Mouse (Mus musculus): ENCODE results near the gene Ets2. TPM values are rescaled to one million over a fixed set of nuclear protein-coding genes. Genes with fewer than 3 reads are reported as not detected.
A peak's percentile ranks its signal among the peaks of the same experiment; 100 is the strongest.

Gene Ets2
- polyA plus RNA-seq, 1 experiment from 2014 or later = 20.9 TPM

DNA sequence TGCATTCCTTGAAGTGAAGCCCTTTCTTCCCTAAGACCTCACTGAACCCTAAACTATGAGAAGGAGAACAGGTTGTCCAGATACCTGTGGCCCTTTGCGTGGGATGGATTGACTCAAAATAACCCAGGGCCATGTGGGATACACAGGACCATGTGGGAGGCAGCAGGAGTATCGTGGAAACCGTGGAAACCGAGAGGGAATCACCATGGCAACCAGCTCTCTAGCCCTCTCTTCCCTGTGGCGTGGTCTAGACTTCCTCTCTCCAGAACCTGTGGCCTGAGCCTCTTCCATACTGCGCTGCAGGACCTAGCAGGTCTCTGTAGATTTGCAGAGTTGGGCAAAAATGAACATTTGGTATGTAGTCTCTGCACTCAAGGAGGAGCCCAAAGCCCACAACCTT, 37.6 kb downstream of the Ets2 start:
- Histone ChIP-seq H3K4me1 (replicated peaks; ENCODE audit: control insufficient read depth, insufficient read depth, low read length) (peaks cover 2% of the 10 kb centered on the region; the same call in 1 of the 2 replicates), H3K27me3 (replicated peaks; ENCODE audit: control insufficient read depth, insufficient read depth, low read length) (no peaks in the 10 kb centered on the region), H3K4me3 (replicated peaks; ENCODE audit: low read length) (no peak overlapping the region), H3K27ac (ENCODE audit: low read length) (no peak overlapping the region), H3K9ac (replicated peaks; ENCODE audit: low read depth, low read length) (no peak overlapping the region), H3K4me2 (ENCODE audit: low read length) (no peak overlapping the region), H3K9me3 (ENCODE audit: control insufficient read depth, low read length) (no peaks in the 10 kb centered on the region), H3K36me3 (ENCODE audit: control insufficient read depth, insufficient read depth) (no peaks in the 10 kb centered on the region)
- 40% methylated on average over 6 of the region's 6 CpGs for WGBS
- ATAC-seq = peak; percentile 50; the same call in 1 of the 2 replicates

DNA sequence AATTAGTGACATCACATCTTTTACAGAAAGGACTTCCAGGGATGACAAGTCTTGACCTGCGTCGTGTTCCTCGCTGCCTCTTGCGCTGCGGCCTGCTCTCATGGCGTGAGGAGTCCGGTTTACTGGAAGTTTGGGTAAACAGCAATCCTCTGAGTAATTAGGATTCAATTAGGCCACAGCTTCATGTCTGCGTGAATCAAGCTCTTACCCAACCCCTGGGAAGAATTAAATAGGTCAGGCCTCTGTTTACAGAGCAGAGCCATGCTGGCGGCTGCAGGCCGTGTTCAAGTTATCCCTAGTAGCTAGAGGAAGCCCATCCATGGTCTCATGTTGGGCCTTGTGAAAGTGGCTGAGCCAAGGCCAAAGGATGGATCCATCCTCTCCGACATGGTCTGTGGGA, 39.5 kb downstream of the Ets2 start:
- H3K9ac ChIP-seq (replicated peaks; ENCODE audit: low read depth, low read length) = no peak overlapping the region
- no peak for ATAC-seq
- no peaks in the 10 kb centered on the region for H3K36me3 ChIP-seq (ENCODE audit: control insufficient read depth, insufficient read depth)
- H3K4me3 ChIP-seq (replicated peaks; ENCODE audit: low read length) = no peak overlapping the region
- H3K4me1 ChIP-seq (replicated peaks; ENCODE audit: control insufficient read depth, insufficient read depth, low read length) = peaks cover 2% of the 10 kb centered on the region; the same call in 1 of the 2 replicates
- no peak overlapping the region for H3K27ac ChIP-seq (ENCODE audit: low read length)
- H3K4me2 ChIP-seq (ENCODE audit: low read length) = no peak overlapping the region
- no peaks in the 10 kb centered on the region for H3K9me3 ChIP-seq (ENCODE audit: control insufficient read depth, low read length)
- no peaks in the 10 kb centered on the region for H3K27me3 ChIP-seq (replicated peaks; ENCODE audit: control insufficient read depth, insufficient read depth, low read length)
- WGBS = 60% methylated on average over 11 of the region's 11 CpGs

GRCm38 (mm10) chr16:95741915-95742739, 40.3 kb downstream of the Ets2 start:
- Histone ChIP-seq H3K4me1 (replicated peaks; ENCODE audit: control insufficient read depth, insufficient read depth, low read length) (peaks cover 2% of the 10 kb centered on the region; the same call in 1 of the 2 replicates), H3K27me3 (replicated peaks; ENCODE audit: control insufficient read depth, insufficient read depth, low read length) (no peaks in the 10 kb centered on the region), H3K36me3 (ENCODE audit: control insufficient read depth, insufficient read depth) (no peaks in the 10 kb centered on the region), H3K4me2 (ENCODE audit: low read length) (no peak overlapping the region), H3K9ac (replicated peaks; ENCODE audit: low read depth, low read length) (no peak overlapping the region), H3K9me3 (ENCODE audit: control insufficient read depth, low read length) (no peaks in the 10 kb centered on the region), H3K4me3 (replicated peaks; ENCODE audit: low read length) (no peak overlapping the region), H3K27ac (ENCODE audit: low read length) (no peak overlapping the region)
- WGBS = 92% methylated on average over 10 of the region's 10 CpGs
- no peak for ATAC-seq

DNA sequence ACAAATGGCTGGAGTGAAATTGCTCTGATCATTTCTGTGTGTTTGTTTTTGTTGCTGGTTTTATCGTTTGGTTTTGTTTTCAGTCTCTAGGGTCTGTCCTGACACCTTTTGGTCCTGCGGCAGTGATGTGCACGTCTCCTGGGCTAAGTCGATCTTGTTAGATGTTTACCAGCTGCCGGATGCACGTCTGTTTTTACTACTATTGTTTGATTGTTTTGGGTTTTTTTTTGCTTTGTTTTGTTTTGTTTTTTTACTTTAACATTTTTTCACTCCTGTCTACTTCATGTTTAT, 40.8 kb downstream of the Ets2 start:
- 81% methylated on average over 6 of the region's 6 CpGs for WGBS
- no peaks in the 10 kb centered on the region for H3K27me3 ChIP-seq (replicated peaks; ENCODE audit: control insufficient read depth, insufficient read depth, low read length)
- H3K9ac ChIP-seq (replicated peaks; ENCODE audit: low read depth, low read length) = no peak overlapping the region
- no peak overlapping the region for H3K4me3 ChIP-seq (replicated peaks; ENCODE audit: low read length)
- H3K4me1 ChIP-seq (replicated peaks; ENCODE audit: control insufficient read depth, insufficient read depth, low read length) = peaks cover 2% of the 10 kb centered on the region; the same call in 1 of the 2 replicates
- no peaks in the 10 kb centered on the region for H3K9me3 ChIP-seq (ENCODE audit: control insufficient read depth, low read length)
- ATAC-seq = no peak
- no peak overlapping the region for H3K27ac ChIP-seq (ENCODE audit: low read length)
- no peak overlapping the region for H3K4me2 ChIP-seq (ENCODE audit: low read length)
- no peaks in the 10 kb centered on the region for H3K36me3 ChIP-seq (ENCODE audit: control insufficient read depth, insufficient read depth)

- H3K36me3 ChIP-seq (ENCODE audit: control insufficient read depth, insufficient read depth) = no peaks in the 10 kb centered on the region
- H3K4me1 ChIP-seq (replicated peaks; ENCODE audit: control insufficient read depth, insufficient read depth, low read length) = peaks cover 2% of the 10 kb centered on the region; the same call in 1 of the 2 replicates
- no peak for ATAC-seq
- H3K27me3 ChIP-seq (replicated peaks; ENCODE audit: control insufficient read depth, insufficient read depth, low read length) = no peaks in the 10 kb centered on the region
- WGBS = 88% methylated on average over 4 of the region's 4 CpGs
- H3K9me3 ChIP-seq (ENCODE audit: control insufficient read depth, low read length) = no peaks in the 10 kb centered on the region
- no peak overlapping the region for H3K9ac ChIP-seq (replicated peaks; ENCODE audit: low read depth, low read length)
- no peak overlapping the region for H3K4me3 ChIP-seq (replicated peaks; ENCODE audit: low read length)
- H3K27ac ChIP-seq (ENCODE audit: low read length) = no peak overlapping the region
- no peak overlapping the region for H3K4me2 ChIP-seq (ENCODE audit: low read length)
Observed at GRCm38 (mm10) chr16:95743104-95743503, 41.2 kb downstream of the Ets2 start.

- WGBS = 76% methylated on average over 8 of the region's 8 CpGs
- H3K36me3 ChIP-seq (ENCODE audit: control insufficient read depth, insufficient read depth) = no peaks in the 10 kb centered on the region
- H3K9ac ChIP-seq (replicated peaks; ENCODE audit: low read depth, low read length) = no peak overlapping the region
- H3K27me3 ChIP-seq (replicated peaks; ENCODE audit: control insufficient read depth, insufficient read depth, low read length) = no peaks in the 10 kb centered on the region
- no peak overlapping the region for H3K4me3 ChIP-seq (replicated peaks; ENCODE audit: low read length)
- ATAC-seq = no peak
- no peaks in the 10 kb centered on the region for H3K9me3 ChIP-seq (ENCODE audit: control insufficient read depth, low read length)
- no peaks in the 10 kb centered on the region; the same call in 1 of the 2 replicates for H3K4me1 ChIP-seq (replicated peaks; ENCODE audit: control insufficient read depth, insufficient read depth, low read length)
- H3K4me2 ChIP-seq (ENCODE audit: low read length) = no peak overlapping the region
- H3K27ac ChIP-seq (ENCODE audit: low read length) = no peak overlapping the region
Observed at GRCm38 (mm10) chr16:95744771-95745170, 42.9 kb downstream of the Ets2 start.

DNA sequence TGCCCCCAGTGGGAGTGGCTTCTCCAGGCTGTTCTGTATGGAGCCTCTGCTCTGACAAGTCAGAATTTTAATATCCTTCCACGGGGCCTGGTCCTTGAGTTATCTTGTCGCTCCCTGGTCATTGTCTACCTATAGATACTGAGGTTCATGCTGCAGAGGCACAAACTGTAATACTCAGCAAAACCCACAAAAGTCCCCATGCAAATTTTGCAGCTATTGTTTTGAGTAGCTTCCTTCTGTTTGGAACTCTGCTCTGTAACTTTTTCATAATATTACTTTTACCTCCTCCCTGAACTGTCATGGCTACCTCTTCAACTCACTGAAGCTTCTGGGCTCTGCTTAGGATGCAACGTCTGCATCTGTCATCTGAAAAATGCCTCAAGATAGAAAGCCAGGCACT, 43.8 kb downstream of the Ets2 start:
- H3K9ac ChIP-seq (replicated peaks; ENCODE audit: low read depth, low read length) = no peak overlapping the region
- H3K27ac ChIP-seq (ENCODE audit: low read length) = no peak overlapping the region
- no peaks in the 10 kb centered on the region for H3K27me3 ChIP-seq (replicated peaks; ENCODE audit: control insufficient read depth, insufficient read depth, low read length)
- WGBS = 87% methylated on average over 3 of the region's 3 CpGs
- H3K4me3 ChIP-seq (replicated peaks; ENCODE audit: low read length) = no peak overlapping the region
- no peaks in the 10 kb centered on the region for H3K4me1 ChIP-seq (replicated peaks; ENCODE audit: control insufficient read depth, insufficient read depth, low read length)
- H3K36me3 ChIP-seq (ENCODE audit: control insufficient read depth, insufficient read depth) = no peaks in the 10 kb centered on the region
- ATAC-seq = no peak
- no peak overlapping the region for H3K4me2 ChIP-seq (ENCODE audit: low read length)
- no peaks in the 10 kb centered on the region for H3K9me3 ChIP-seq (ENCODE audit: control insufficient read depth, low read length)

- H3K27me3 ChIP-seq (replicated peaks; ENCODE audit: control insufficient read depth, insufficient read depth, low read length) = no peaks in the 10 kb centered on the region
- H3K27ac ChIP-seq (ENCODE audit: low read length) = no peak overlapping the region
- H3K4me2 ChIP-seq (ENCODE audit: low read length) = no peak overlapping the region
- H3K9ac ChIP-seq (replicated peaks; ENCODE audit: low read depth, low read length) = no peak overlapping the region
- H3K9me3 ChIP-seq (ENCODE audit: control insufficient read depth, low read length) = no peaks in the 10 kb centered on the region
- WGBS = 96% methylated on average over 2 of the region's 2 CpGs
- no peak for ATAC-seq
- no peaks in the 10 kb centered on the region for H3K4me1 ChIP-seq (replicated peaks; ENCODE audit: control insufficient read depth, insufficient read depth, low read length)
- no peaks in the 10 kb centered on the region for H3K36me3 ChIP-seq (ENCODE audit: control insufficient read depth, insufficient read depth)
- H3K4me3 ChIP-seq (replicated peaks; ENCODE audit: low read length) = no peak overlapping the region
Observed at GRCm38 (mm10) chr16:95746565-95746964, 44.7 kb downstream of the Ets2 start.

DNA sequence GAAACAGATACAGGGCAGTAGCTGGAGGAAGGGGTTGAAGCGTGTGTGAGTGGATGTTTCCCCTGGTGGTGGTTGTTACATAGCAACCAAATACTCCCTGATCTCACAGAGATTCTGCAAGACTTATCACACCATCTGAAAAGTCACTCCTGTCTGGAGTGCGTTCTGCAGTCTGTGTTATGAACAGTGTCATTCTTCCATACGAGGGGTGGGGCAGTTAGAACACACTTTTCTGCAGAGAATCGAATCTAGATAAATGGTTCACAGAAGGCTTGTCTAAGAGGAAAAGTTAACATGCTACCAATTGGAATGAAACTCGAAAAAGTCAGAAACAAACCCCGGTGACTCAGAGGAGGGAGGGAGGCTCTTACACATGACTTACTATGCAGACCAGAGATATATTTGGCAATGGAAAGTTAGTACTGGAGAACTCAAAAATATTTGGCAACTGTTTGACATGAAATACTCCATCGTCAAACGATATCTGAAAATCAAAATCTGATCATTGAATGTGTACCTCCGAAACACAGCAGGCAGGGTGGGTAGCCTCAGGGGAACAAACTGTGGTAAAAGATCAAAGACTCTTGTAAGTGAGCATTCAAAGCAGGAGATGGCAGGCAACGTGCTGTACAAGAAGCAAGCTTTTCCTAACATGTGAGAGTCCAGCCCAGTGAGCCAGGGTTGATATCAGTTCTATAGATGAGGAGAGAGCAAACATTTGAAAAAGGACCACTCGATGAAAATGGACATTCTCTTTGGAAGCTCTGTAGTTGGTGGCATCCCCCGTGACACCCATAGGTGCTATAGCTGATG, 47.6 kb downstream of the Ets2 start:
- Histone ChIP-seq H3K4me2 (ENCODE audit: low read length) (no peak overlapping the region), H3K27ac (ENCODE audit: low read length) (no peak overlapping the region), H3K36me3 (ENCODE audit: control insufficient read depth, insufficient read depth) (no peaks in the 10 kb centered on the region), H3K4me1 (replicated peaks; ENCODE audit: control insufficient read depth, insufficient read depth, low read length) (peaks cover 3% of the 10 kb centered on the region; the same call in 1 of the 2 replicates), H3K4me3 (replicated peaks; ENCODE audit: low read length) (no peak overlapping the region), H3K9ac (replicated peaks; ENCODE audit: low read depth, low read length) (no peak overlapping the region), H3K27me3 (replicated peaks; ENCODE audit: control insufficient read depth, insufficient read depth, low read length) (no peaks in the 10 kb centered on the region), H3K9me3 (ENCODE audit: control insufficient read depth, low read length) (no peaks in the 10 kb centered on the region)
- ATAC-seq = no peak
- 82% methylated on average over 12 of the region's 12 CpGs for WGBS
